Mouse (Mus musculus) midbrain, embryonic 14.5 days (tissue): ENCODE measurements around the gene Krtap6-5. TPM values are rescaled to one million over a fixed set of nuclear protein-coding genes. Genes with fewer than 3 reads are reported as not detected.

Source experiments
- polyA plus RNA-seq: library from polyadenylated mRNA; unstranded; fragments of >200 nt; fragmentation: Nextera tagmentation; extraction: Ambion mirVana; gene quantifications from 2 replicates; pipeline ENCODE4 v1.2.1, GENCODE M21; 2014

Gene Krtap6-5
- polyA plus RNA-seq, 1 experiment from 2014 or later, result not detected

Other genes with a start within 250 kb of the Krtap6-5 start
- not detected in 2 replicates for gene Gm20741, start 235.7 kb downstream of the Krtap6-5 start, polyA plus RNA-seq
- not detected in 2 replicates for gene Krtap15, start 227.7 kb downstream of the Krtap6-5 start, polyA plus RNA-seq
- gene Krtap14, start 221.7 kb downstream of the Krtap6-5 start, polyA plus RNA-seq, result not detected in 2 replicates
- not detected in 2 replicates for gene Krtap19-1, start 178.5 kb downstream of the Krtap6-5 start, polyA plus RNA-seq
- gene Krtap19-2, start 173.6 kb downstream of the Krtap6-5 start, polyA plus RNA-seq, result not detected in 2 replicates
- gene Krtap19-3, start 169.8 kb downstream of the Krtap6-5 start, polyA plus RNA-seq, result not detected in 2 replicates
- not detected in 2 replicates for gene Krtap19-4, start 162.8 kb downstream of the Krtap6-5 start, polyA plus RNA-seq
- not detected in 2 replicates for gene Krtap19-5, start 151.4 kb downstream of the Krtap6-5 start, polyA plus RNA-seq
- not detected in 2 replicates for gene Krtap19-9b, start 115.6 kb downstream of the Krtap6-5 start, polyA plus RNA-seq
- gene Krtap16-3, start 85.0 kb downstream of the Krtap6-5 start, polyA plus RNA-seq, result not detected in 2 replicates
- not detected in 2 replicates for gene Krtap22-2, start 37.1 kb downstream of the Krtap6-5 start, polyA plus RNA-seq
- not detected in 2 replicates for gene Gm10229, start 32.6 kb downstream of the Krtap6-5 start, polyA plus RNA-seq
- gene Krtap6-1, start 16.2 kb downstream of the Krtap6-5 start, polyA plus RNA-seq, result not detected in 2 replicates
- not detected in 2 replicates for gene Gm10228, start 6.4 kb downstream of the Krtap6-5 start, polyA plus RNA-seq
- not detected in 2 replicates for gene 1110025L11Rik, start 16.1 kb upstream of the Krtap6-5 start, polyA plus RNA-seq
- gene Krtap6-3, start 36.1 kb upstream of the Krtap6-5 start, polyA plus RNA-seq, result not detected in 2 replicates
- gene Gm6358, start 93.0 kb upstream of the Krtap6-5 start, polyA plus RNA-seq, result not detected in 2 replicates
- gene Gm10061, start 103.2 kb upstream of the Krtap6-5 start, polyA plus RNA-seq, result not detected in 2 replicates
- gene Gm9789, start 110.1 kb upstream of the Krtap6-5 start, polyA plus RNA-seq, result not detected in 2 replicates
- not detected in 2 replicates for gene Gm7735, start 121.6 kb upstream of the Krtap6-5 start, polyA plus RNA-seq
- not detected in 2 replicates for gene 1110057P08Rik, start 126.9 kb upstream of the Krtap6-5 start, polyA plus RNA-seq
- gene Krtap20-2, start 158.0 kb upstream of the Krtap6-5 start, polyA plus RNA-seq, result not detected in 2 replicates